Mouse (Mus musculus) left cerebral cortex, postnatal 4 days (tissue): ENCODE results near the gene Zbtb8os. TPM values are rescaled to one million over a fixed set of nuclear protein-coding genes. Genes with fewer than 3 reads are reported as not detected.

Experiments
- DNase-seq: peaks from one replicate; pipeline ENCODE4 v3.0.0-alpha.2; 2022
- intact Hi-C: fragments of 180-260 bp; cut with DNase I; formaldehyde crosslinking; loops from one replicate; pipeline ENCODE4 v1.15.1; 2025
- total RNA-seq, 2 experiments: library from RNA; stranded (reverse); gene quantifications; 2 replicates each; pipeline ENCODE4 v1.2.3; 2021

The Zbtb8os gene
- 10 to 100 TPM; 18.0 to 18.5 TPM for total RNA-seq

DNA sequence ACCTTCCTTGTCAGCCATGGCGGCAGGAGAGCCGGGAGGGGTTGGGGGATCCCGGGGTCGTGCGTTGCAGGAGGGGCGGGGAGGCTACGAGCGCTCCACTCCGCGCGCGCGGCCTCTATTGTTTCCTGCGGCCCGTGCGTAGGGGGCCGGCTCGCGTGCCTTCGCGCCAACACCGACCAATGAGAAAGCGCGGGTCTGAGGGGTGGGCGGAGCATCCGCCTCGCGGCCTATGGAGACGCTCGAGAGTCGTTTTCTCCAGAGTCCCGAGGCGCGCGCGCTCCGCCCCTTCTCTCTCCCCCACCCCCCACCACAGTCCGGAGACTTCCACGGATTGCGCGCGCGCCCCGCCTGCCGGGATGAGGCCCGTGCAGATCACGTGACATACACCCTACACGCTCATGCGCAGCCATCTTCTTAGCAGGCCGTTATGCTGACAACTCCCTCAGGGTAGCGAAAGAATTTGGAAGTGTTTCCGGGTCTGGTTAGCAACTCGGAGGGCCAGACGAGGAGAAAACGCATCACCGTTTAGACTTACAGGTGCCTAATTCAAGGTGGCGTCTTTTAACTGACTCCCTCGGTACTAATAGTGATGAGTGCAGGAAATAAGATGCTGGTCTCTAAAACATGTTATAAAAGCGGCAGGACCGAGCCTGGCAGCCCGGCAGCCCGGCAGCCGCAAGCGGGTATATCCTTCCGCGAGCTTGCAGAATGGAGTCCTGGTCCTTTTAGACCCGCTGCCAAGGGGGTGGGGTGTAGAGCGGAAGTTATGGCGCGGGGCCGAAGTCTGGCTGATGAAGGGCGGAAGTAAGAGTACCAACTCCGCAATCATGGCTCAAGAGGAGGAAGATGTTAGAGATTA lies at the start of gene Zbtb8os, which contains the start of gene Rbbp4:
TSS of gene Zbtb8os (plus strand) at position 480 of the 859 bp plus-strand sequence.
TSS of gene Rbbp4 (minus strand) at position 155 of the 859 bp plus-strand sequence.
- intact Hi-C loops: no loop called here
- peak; percentile 99 for DNase-seq

DNA sequence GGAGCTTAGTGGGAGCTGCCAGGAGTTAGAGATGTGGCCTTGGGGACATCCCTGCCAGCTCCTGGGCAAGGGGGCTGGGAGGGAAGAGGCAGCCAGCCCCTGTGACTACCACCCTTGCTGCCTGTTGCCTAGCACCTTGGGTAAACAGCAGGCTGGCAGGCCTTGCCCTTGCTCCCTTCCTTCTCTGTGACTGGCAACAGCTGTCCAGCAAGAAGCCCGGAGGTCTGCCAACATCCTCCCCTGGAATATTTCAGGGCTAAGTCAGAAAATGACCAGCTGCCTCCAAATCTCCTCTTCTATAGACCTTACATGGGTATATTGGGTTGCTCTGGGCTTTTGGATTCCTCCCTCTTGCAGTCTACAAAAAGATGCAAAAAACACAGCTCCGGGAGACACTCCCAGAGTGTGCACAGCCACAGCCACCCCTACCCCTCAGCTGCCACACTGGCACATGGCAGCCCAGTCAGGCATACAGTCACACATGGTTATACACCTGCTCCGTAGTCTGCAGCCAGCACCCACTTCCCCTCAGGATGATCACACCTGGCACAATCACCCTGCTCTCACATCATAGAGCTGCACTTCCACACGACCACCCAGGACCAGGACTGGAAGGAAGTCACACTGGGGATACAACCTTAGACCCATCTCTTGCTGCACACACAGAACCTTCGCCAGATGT lies 49.4 kb upstream of the Zbtb8os start:
- intact Hi-C loops: no loop called here
- DNase-seq: peak; percentile 51

DNA sequence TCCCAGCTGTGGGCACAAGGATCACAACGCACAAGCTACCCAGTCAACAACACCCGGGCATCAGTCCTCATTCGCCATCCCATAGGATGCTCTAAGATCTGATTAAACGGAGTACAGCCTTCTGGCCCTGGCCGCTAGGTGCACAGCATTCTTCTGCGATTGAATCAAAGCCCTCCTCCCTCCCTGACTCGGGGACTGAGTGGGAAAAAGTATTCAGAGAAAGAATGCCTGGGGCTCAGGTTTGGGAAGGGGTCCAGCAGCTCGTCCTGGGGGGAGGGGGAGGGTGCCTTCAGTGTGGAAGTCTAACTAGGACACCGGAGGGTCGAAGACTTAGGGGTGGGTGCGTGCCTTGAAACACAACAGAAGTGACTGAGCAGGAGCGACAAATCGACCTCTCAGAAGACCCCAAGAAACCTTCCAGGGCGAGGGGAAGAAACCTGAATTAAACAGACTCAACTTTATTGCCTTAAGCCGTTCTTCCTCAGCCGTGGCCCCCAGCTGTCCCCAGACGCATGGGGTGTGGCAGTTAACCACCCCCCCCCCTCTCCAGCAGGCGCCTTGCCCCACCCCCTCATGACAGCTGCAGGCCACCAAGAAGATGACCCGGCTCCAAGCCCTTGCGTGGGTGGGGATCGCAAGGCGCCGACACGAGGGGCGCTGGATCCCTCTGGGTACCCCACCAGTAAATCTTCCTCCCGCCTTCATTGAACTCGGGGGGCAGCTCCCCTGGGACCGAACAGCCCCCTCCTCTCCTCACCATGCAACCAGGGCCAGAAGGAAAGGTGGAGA lies 48.6 kb upstream of the Zbtb8os start:
- intact Hi-C loops: no loop called here
- peak; percentile 34 for DNase-seq

DNA sequence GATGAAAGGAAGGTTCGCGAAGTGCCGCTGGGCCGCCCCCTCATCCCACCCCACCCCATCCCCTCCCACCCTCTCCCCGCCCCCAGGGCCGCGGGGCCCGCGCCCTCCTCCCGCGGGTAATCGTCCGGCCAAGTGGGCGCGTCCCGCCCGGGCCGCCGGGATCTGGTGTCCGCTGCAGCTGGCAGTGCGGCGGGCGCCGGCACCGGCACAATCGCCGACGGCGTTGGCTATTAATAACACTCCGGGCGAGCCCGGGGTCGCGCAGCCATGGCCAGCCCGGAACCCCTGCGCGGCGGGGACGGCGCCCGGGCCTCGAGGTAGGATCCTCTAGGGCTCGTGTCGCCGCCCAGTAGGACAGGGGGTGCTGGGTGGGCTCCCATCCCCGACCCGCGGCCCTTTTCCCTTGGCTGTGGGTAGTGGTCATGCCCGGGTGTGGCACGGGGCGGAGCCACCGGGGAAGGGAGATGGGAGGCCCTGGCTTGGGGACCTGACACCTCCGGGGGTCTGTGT lies 48.0 kb upstream of the Zbtb8os start, which contains the start of gene Sync:
TSS of gene Sync (plus strand) at position 146 of the 510 bp plus-strand sequence.
- intact Hi-C loops: no loop called here
- DNase-seq: peak; percentile 28

DNA sequence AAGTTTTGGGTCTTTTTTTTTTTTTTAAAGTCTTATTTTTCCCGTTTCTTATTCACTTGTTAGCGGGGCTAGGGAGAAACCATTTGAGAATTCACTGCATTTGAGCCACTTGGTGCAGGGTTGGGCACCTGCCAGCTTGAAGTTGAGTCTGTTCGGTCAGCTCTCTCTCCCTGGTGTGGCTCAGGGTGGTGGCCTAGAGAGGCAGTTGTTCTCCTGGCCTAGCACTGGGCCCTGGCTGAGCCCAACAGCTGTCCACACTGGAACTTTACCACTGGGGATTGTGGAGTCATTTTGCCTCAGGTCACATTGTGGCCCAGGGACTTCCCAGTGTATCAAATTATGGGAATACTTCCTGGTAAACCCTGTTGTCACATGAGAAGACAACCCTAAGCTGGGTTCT lies 47.4 kb upstream of the Zbtb8os start:
- intact Hi-C loops: no loop called here

DNA sequence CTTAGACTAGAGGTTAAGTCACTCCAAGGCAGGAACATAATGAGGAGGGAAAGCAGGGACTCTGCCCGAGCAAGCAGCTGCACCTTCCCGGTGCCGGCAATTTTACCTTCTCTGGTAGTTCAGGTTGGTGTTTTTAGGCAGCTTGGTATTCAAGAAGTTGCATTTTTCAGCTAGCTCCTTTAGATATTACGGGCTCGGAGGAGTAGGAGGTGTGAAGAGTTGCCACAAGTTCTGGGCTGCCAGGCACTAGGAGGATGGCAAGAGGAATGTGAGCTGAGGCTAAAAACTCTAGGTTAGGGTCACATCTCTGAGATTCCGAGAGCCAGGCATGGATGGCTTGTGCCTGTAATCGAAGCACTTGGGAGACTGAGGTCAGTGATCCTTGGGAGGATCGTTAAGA lies 45.8 kb upstream of the Zbtb8os start:
- no peak for DNase-seq
- intact Hi-C loops: no loop called here

More for the DNA sequence above, 47.4 kb upstream of the Zbtb8os start:
- no peak for DNase-seq

DNA sequence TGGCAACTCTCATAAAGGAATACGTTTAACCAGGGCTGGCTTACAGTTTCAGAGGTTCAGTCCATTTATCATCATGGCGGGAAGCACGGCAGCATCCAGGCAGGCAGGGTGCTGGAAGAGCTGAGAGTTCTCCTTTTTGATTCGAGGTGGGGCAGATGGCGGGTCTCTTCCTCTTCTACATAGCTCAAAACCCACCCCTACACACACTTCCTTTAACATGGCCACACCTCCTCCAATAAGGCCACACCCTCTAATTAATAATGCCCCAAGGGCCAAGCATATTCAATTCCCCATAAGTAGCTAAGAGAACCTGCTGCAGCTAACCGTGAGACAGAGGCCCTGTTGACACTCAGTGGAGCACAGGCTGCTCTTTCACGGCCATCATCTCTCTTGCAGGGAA lies 42.7 kb upstream of the Zbtb8os start:
- intact Hi-C loops: no loop called here
- DNase-seq: no peak

DNA sequence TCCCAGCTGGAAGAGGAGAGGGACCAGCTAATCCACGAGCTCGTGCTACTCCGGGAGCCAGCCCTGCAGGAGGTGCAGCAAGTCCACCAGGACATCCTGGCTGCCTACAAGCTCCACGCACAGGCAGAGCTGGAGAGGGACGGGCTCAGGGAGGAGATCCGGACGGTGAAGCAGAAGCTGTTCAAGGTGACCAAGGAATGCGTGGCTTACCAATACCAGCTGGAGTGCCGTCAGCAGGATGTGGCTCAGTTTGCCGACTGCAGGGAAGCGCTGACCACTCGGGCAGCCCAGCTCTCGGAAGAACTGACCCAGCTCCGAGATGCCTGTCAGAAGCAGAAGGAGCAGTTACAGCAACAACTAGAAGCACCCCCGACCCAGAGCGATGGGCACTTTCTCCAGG lies 41.8 kb upstream of the Zbtb8os start:
- DNase-seq: no peak
- intact Hi-C loops: no loop called here

DNA sequence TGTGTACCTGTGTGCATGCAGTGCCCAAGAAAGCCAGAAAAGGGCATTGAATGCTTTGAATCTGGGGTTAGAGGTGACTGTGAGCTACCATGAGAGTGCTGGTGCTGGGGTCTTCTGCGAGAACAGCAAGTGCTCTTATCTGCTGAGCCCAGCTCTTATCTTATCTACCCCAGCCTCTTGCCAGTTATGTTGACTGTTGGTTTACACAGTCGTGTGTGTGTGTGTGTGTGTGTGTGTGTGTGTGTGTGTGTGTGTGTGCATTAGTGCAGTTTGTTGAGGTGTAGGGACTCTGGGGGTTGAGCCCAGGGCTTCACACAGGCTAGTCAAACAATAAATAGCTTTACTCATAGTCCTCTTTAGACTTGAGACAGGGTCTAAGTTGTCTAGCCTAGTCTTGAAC lies 40.3 kb upstream of the Zbtb8os start:
- no peak for DNase-seq
- intact Hi-C loops: no loop called here

DNA sequence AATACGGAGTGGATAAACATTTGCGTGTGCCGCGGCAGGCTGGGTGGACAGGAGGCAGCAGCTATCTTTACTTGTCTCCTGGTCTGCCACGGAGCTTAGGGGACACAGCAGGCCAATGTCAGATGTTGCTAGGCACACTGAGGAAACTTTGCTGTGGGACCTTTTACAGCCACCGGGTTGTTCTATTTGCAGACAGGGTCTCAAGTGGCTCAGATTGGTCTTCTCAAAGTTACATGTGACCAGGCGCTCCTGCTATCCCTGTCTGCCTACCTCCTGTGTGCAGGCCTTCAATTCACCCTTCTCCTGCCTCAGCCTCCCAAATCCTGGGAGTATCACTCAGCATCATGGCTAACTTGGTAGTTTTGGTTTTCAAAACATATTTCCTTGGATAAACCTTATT lies 39.4 kb upstream of the Zbtb8os start:
- no peak for DNase-seq
- intact Hi-C loops: no loop called here

DNA sequence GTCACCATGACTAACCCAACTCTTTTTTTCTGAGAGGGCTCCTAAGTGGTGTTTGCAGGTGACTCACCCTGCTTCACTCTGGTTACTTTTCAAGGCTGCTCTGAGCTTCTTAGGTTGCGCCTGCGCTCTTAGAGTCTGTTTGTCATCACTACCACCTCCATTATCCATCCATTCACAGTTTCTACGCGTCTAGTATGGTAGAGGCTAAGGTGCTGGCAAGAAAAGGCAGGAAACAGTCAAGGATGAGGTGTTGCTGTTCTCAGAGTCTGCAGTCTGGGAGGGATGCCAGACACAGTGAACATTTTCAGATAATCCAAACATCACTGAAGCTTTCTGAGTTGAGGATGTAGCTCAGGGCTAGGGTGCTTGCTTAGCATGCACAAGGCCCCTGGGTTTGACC lies 37.8 kb upstream of the Zbtb8os start:
- DNase-seq: no peak
- intact Hi-C loops: no loop called here

DNA sequence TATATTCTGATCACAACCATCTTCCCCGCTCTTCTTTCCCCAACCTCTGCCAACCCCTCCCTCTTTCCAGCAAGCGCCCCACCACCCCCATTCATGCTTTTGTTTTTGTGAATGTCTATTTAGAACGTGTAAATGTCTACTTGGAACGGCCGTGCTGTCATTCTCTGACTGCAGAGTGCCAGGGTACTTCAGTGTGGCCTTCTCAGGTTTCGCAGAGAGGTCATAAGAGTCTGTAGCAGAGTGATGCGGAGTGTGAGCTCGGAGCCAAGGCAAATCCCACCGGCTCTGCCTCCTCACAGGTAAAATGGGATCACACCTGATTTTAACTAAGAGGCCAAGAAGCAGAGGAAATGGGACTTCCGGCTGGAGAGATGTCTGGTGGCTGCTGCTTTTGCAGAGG lies 36.4 kb upstream of the Zbtb8os start:
- DNase-seq: no peak
- intact Hi-C loops: no loop called here

DNA sequence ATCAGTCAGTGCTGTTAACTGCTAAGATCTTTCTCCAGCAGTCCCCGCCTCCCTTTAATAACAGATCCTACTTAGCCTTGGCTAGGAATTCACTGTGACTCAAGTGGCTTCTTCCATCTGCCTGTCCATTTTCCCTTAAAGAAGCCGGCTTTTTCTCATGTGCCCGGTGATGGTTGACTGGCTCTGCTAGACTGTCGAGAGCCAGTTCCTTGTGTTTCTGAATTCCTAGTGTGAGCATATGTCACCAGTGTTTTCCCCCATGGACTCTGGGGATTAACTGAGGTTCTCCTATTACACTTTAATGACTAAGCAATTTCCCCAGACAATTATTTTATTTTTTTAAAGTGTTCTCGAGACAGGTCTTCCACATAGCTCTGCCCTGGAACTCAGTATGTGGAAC lies 32.1 kb upstream of the Zbtb8os start:
- no peak for DNase-seq
- intact Hi-C loops: no loop called here

DNA sequence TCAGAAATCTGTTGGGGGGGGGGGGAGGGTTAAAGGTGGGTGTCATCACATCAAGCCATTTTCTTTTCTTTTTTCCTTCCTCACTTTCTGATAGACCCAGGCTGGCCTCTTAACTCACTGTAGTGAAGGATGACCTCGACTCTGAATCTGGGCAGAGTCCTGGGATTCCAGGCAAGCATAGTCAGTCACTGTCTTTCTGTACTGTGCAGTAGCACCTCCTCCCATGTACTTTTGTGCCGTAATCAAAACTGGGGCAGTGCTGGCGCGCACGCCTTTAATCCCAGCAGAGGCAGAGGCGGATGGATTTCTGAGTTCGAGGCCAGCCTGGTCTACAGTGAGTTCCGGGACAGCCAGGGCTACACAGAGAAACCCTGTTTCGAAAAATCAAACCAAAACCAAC lies 31.7 kb upstream of the Zbtb8os start:
- intact Hi-C loops: no loop called here
- DNase-seq: no peak

DNA sequence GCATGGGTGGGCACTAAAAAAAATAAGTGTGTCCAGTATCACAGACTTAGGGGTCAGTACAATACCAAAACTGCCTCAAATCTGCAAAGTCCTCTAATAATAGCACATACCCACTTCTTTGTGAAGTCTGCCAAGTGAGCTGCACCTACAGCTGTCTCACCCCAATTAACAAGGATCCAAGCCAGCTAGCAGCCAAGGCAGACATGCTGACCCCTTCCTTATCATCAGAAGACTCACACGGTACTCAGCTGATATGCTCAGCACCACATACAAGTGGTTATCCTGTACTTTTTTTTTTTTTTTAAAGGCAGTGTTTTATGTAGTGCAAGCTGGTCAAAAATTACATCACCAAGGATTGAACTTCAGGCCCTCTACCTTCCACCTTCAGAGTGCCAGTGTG lies 31.2 kb upstream of the Zbtb8os start:
- intact Hi-C loops: no loop called here
- DNase-seq: no peak

DNA sequence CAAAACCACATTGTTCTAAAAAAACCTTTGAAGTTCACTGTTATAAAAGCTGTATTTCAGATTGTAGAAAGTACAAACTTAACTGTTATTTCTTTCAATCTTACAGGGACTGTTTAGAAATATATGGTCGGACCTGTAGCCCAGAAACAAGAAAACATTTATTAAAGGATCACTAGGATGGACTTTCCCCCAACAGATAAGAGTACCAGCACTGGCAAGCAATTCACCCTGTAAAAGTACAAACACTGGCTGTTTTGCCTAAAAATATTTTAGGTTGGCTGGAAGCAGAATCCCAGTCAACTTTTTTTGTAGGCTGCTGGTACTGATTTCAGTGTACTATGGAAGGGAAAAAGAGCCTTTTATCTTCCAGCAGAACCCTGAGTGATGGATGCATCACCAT lies 27.6 kb upstream of the Zbtb8os start:
- intact Hi-C loops: no loop called here
- no peak for DNase-seq

DNA sequence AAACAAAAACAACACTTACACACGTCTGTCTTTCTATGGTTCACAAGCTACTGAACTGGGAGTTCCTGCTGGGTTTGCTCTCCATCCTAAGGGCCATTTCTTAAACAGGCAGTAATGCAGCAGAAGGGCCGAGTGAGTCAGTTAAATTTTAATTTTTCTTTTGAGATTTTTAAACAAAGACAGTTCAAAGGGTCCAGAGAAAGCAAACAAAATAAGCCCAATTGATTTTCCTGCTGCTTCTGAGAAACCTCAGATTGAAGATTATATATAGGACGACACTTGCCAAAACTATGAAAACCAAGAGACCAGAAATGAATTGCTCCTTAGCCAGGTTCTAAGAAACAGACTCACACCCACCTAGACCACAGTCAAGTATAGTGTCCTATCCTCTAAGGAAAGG lies 21.6 kb upstream of the Zbtb8os start:
- intact Hi-C loops: no loop called here
- no peak for DNase-seq

DNA sequence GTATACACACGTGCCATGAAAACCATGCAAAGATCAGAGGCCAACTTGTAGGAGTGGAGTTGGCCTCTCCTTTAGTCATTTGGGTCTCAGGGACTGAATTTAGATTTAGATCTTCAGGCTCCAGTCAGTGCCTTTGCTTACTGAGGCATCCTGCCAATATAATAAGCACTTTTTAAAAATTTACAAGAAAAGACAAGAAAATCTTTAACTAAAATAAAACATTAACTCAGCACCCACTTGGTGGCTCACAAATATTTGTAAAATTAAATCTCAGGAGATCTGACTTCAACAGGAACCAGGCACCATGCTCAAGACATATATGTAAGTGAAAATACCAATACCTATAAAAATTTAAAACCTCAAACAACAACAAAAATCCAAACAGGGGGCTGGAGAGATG lies 14.6 kb upstream of the Zbtb8os start:
- intact Hi-C loops: no loop called here
- no peak for DNase-seq

DNA sequence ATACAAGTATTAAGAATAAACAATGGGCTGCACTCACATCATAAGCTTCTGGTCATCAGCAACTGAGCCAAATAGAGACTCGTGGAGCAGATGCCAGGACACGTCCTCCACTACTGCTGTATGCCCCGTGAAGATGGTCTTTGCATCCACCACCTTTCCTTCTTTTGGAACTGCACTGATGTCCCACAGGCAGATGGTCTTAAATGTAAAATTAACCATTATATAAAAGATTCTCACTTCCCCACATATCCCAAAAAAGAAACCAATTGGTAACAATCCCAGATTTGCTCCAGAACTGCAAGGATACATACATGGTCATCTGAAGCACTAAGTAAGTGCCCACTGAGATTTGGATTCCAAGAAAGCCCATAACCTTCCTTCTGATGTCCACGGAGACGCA lies 13.5 kb upstream of the Zbtb8os start:
- no peak for DNase-seq
- intact Hi-C loops: no loop called here

DNA sequence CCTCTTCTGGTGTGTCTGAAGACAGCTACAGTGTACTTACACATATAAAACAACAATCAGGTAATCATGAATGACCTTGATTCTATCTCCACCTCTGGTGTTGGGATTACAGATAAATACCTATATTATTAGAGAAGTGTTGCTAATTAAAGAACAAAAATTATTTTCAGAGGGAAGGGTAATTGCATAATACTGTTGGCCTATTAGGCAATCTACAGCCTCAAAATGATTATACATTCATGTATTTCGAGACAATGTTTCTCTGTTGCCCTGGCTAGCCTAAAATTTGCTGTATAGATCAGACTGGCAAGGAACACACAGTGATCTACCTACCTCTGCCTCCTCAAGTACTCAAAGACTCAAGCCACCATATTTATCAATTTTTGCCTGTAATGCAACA lies 12.0 kb upstream of the Zbtb8os start:
- intact Hi-C loops: no loop called here
- no peak for DNase-seq

DNA sequence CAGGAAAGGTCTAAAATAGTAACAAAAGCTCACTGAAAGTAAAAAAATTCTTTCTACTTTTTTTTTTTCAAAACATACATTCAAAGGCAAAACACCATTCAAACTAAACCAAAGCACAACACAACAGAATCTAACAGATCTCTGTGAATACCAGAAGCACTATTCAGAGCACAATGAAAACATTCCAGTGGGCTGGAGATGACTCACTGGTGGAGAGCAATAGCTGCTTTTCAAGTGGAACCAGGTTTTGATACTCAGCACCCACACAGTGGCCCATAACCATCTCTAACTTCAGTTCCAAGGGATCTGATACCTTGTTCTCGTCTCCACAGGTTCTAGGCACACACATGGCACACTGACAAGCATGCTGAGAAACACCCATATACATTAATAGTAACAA lies 10.7 kb upstream of the Zbtb8os start:
- intact Hi-C loops: no loop called here
- no peak for DNase-seq
